Mouse (Mus musculus): ENCODE results near the gene Cmss1. TPM values are rescaled to one million over a fixed set of nuclear protein-coding genes. Genes with fewer than 3 reads are reported as not detected.

Cmss1 gene
- polyA plus RNA-seq, 1 experiment from 2014 or later: 47.9 TPM

DNA sequence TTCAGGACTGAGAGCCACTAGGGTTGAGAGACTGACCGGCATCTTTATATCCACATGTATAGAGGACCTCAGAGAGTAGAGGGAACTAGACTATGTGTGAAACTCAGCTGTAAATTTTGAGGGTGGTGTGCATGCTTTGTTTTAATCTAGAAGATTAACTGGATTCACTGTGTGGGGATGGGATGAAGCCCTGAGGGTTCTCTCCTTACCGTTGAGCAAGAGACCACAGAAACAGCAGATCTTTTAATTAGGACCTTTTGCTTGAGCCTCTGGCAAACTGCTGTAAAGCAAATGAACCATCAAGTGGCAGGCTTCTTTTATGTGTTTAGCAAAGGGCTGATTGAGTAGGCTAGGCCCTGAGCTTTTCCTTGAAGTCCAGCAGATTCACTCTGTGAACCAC lies 150.7 kb downstream of the Cmss1 start:
- H3K4me1 ChIP-seq: no peaks in the 10 kb centered on the region; the same call in 1 of the 2 replicates
- H3K9ac ChIP-seq (replicated peaks): no peak overlapping the region
- ATAC-seq (ENCODE audit: low FRiP score, low read depth): no peak
- 68% methylated on average over 2 of the region's 2 CpGs for WGBS
- H3K36me3 ChIP-seq: no peaks in the 10 kb centered on the region
- no peak overlapping the region for H3K4me2 ChIP-seq (replicated peaks)
- H3K27ac ChIP-seq (replicated peaks): no peak overlapping the region
- no peaks in the 10 kb centered on the region for H3K27me3 ChIP-seq
- H3K4me3 ChIP-seq: no peak overlapping the region
- H3K9me3 ChIP-seq: no peaks in the 10 kb centered on the region

- Histone ChIP-seq H3K9ac (replicated peaks) (no peak overlapping the region), H3K4me3 (no peak overlapping the region), H3K4me2 (replicated peaks) (no peak overlapping the region), H3K4me1 (no peaks in the 10 kb centered on the region; the same call in 1 of the 2 replicates), H3K27me3 (no peaks in the 10 kb centered on the region), H3K27ac (replicated peaks) (no peak overlapping the region), H3K9me3 (no peaks in the 10 kb centered on the region), H3K36me3 (no peaks in the 10 kb centered on the region)
- ATAC-seq (ENCODE audit: low FRiP score, low read depth): no peak
- 95% methylated on average over 3 of the region's 3 CpGs for WGBS
These were observed 151.1 kb downstream of the Cmss1 start for GRCm38 (mm10) chr16:57455573-57455972.

DNA sequence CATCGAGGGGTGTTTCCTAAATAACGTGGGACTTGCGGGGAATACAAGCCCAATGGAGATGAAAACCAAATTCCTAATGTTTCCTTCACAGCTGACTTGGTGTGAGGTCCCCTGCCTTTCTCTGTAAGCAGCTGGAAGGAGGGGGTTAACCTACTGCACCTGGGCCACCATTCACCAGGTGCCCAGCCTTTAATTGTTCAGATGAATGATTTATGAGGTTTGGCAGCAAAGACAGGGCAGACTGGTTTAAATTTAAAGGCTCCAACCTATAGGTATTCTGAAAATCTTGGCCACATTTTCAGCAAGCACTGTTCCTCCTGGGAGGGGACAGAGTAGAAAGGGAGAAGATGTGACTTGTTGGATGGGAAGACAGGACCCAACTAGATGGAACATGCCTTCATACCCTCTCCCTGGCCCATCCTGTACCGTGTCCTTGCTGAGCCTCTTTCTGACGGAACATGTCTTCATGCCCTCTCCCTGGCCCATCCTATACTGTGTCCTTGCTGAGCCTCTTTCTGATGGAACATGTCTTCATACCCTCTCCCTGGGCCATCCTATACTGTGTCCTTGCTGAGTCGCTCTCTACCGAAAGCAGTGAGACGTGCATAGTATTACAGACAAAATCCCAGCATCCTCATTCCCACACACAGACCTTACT lies 152.4 kb downstream of the Cmss1 start:
- Histone ChIP-seq H3K27me3 (no peaks in the 10 kb centered on the region), H3K36me3 (no peaks in the 10 kb centered on the region), H3K4me3 (no peak overlapping the region), H3K4me1 (no peaks in the 10 kb centered on the region; the same call in 1 of the 2 replicates), H3K27ac (replicated peaks) (no peak overlapping the region), H3K9me3 (no peaks in the 10 kb centered on the region), H3K4me2 (replicated peaks) (no peak overlapping the region), H3K9ac (replicated peaks) (no peak overlapping the region)
- ATAC-seq (ENCODE audit: low FRiP score, low read depth): no peak
- 90% methylated on average over 8 of the region's 8 CpGs for whole genome bisulfite sequencing

DNA sequence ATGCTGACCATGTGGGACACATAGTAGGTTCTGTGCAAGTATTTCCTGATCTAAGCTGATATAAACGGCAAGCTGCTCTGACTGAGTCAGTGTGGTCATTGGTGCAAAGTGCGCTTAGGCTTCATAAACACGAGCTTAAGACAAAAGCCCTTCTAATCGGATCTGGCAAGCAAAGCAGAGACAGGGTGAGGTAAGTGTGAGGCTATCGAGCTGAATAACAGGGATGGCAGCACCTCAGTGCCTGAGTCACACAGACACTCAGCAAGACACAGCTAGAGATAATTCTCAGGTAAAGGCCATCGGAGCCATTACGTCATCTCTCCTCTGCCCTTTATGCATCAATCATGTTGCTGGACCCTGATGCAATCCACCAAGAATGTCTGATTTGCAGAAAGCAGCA lies 153.7 kb downstream of the Cmss1 start:
- ATAC-seq (ENCODE audit: low FRiP score, low read depth): no peak
- Histone ChIP-seq H3K4me2 (replicated peaks) (no peak overlapping the region), H3K4me1 (no peaks in the 10 kb centered on the region; the same call in 1 of the 2 replicates), H3K36me3 (no peaks in the 10 kb centered on the region), H3K9me3 (0 out of 2 replicates have a peak, but pooled peaks cover 6% of the 10 kb centered on the region), H3K9ac (replicated peaks) (no peak overlapping the region), H3K27ac (replicated peaks) (no peak overlapping the region), H3K27me3 (no peaks in the 10 kb centered on the region), H3K4me3 (no peak overlapping the region)
- 74% methylated on average over 7 of the region's 7 CpGs for WGBS

- Histone ChIP-seq H3K4me3 (no peak overlapping the region), H3K4me1 (no peaks in the 10 kb centered on the region), H3K9ac (replicated peaks) (no peak overlapping the region), H3K9me3 (0 out of 2 replicates have a peak, but pooled peaks cover 7% of the 10 kb centered on the region), H3K27me3 (no peaks in the 10 kb centered on the region), H3K36me3 (no peaks in the 10 kb centered on the region), H3K27ac (replicated peaks) (no peak overlapping the region), H3K4me2 (replicated peaks) (no peak overlapping the region)
- ATAC-seq (ENCODE audit: low FRiP score, low read depth): no peak
- 80% methylated on average over 10 of the region's 10 CpGs for WGBS
These were observed 161.3 kb downstream of the Cmss1 start for GRCm38 (mm10) chr16:57445096-57446094.

DNA sequence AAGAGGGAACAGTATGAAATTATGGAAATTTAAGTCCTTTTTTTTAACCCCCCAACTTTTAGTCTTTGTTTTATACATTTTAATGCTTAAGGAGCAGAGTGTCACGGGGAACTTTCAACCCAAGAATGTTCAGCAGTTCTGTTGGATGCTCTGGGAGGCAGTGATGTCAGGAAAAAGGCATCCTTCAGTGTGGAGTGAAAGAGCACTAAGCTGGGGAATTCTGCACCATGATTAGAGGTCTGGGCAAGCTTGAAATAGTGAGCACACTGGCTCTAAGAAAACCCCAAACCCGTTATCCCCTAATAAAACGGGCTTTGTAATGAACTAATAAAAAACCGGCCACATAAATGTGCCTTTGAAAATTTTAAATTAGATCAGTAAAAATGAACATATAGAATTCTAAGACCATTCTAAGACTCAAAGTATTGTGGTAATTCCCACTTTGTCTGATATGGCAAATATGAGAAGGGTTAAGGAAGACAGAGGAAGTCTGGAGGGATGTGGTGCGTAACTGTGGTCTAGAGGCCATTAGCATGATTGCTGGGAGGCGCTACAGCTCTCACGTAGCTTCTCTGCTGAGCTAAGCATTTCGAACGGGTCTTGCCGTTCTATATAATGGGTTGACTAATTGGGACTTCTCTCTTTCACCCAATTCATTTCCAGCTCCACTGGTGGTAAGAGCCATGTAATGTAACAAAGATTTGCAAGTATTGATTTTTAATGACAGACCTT lies 165.8 kb downstream of the Cmss1 start:
- ATAC-seq (ENCODE audit: low FRiP score, low read depth): no peak
- H3K4me3 ChIP-seq: no peak overlapping the region
- H3K9ac ChIP-seq (replicated peaks): no peak overlapping the region
- 88% methylated on average over 10 of the region's 10 CpGs for WGBS
- H3K27ac ChIP-seq (replicated peaks): no peak overlapping the region
- no peak overlapping the region for H3K4me2 ChIP-seq (replicated peaks)
- H3K36me3 ChIP-seq: no peaks in the 10 kb centered on the region
- no peaks in the 10 kb centered on the region for H3K4me1 ChIP-seq
- no peaks in the 10 kb centered on the region for H3K27me3 ChIP-seq
- no peaks in the 10 kb centered on the region for H3K9me3 ChIP-seq

- H3K4me2 ChIP-seq (replicated peaks): no peak overlapping the region
- no peaks in the 10 kb centered on the region for H3K36me3 ChIP-seq
- no peaks in the 10 kb centered on the region for H3K27me3 ChIP-seq
- H3K4me3 ChIP-seq: no peak overlapping the region
- no peaks in the 10 kb centered on the region for H3K9me3 ChIP-seq
- WGBS: 79% methylated on average over 11 of the region's 11 CpGs
- no peak for ATAC-seq (ENCODE audit: low FRiP score, low read depth)
- no peaks in the 10 kb centered on the region for H3K4me1 ChIP-seq
- no peak overlapping the region for H3K9ac ChIP-seq (replicated peaks)
- H3K27ac ChIP-seq (replicated peaks): no peak overlapping the region
These were observed 167.5 kb downstream of the Cmss1 start for GRCm38 (mm10) chr16:57439206-57439605.

- Histone ChIP-seq H3K27ac (replicated peaks) (no peak overlapping the region), H3K36me3 (no peaks in the 10 kb centered on the region), H3K4me1 (no peaks in the 10 kb centered on the region), H3K4me3 (no peak overlapping the region), H3K9me3 (no peaks in the 10 kb centered on the region), H3K4me2 (replicated peaks) (no peak overlapping the region), H3K9ac (replicated peaks) (no peak overlapping the region), H3K27me3 (no peaks in the 10 kb centered on the region)
- no peak for ATAC-seq (ENCODE audit: low FRiP score, low read depth)
- WGBS: 86% methylated on average over 5 of the region's 5 CpGs
These were observed 168.4 kb downstream of the Cmss1 start for GRCm38 (mm10) chr16:57438288-57438685.

- no peak for ATAC-seq (ENCODE audit: low FRiP score, low read depth)
These were observed 169.0 kb downstream of the Cmss1 start for GRCm38 (mm10) chr16:57437523-57438287.

DNA sequence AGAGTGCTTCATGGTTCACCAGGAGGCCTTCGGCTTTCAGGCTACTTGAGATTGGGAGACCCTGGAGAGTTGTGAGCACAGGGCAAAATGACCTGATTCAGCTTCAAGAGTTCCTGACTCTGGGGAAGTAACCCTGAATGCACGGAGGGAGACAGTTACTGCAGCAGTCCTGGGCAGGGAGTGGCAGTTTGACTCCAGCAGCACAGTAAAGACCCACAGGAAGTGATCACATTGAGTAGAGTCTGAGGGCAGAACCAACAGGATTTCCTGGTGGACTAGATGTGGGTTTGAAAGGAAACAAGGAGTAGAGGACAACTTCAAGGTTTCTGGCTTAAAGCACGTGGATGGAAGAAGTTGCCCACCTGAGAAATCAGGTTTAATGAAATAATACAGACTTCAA lies 172.0 kb downstream of the Cmss1 start:
- H3K9ac ChIP-seq (replicated peaks): no peak overlapping the region
- no peak overlapping the region for H3K4me2 ChIP-seq (replicated peaks)
- H3K36me3 ChIP-seq: no peaks in the 10 kb centered on the region
- no peaks in the 10 kb centered on the region for H3K9me3 ChIP-seq
- no peaks in the 10 kb centered on the region for H3K27me3 ChIP-seq
- ATAC-seq (ENCODE audit: low FRiP score, low read depth): no peak
- no peaks in the 10 kb centered on the region for H3K4me1 ChIP-seq
- WGBS: 84% methylated on average over 3 of the region's 3 CpGs
- H3K4me3 ChIP-seq: no peak overlapping the region
- no peak overlapping the region for H3K27ac ChIP-seq (replicated peaks)

More at GRCm38 (mm10) chr16:57437523-57438287, 169.0 kb downstream of the Cmss1 start:
- Histone ChIP-seq H3K9ac (replicated peaks) (no peak overlapping the region), H3K4me3 (no peak overlapping the region), H3K36me3 (no peaks in the 10 kb centered on the region), H3K9me3 (no peaks in the 10 kb centered on the region), H3K27ac (replicated peaks) (no peak overlapping the region), H3K4me2 (replicated peaks) (no peak overlapping the region), H3K27me3 (no peaks in the 10 kb centered on the region), H3K4me1 (no peaks in the 10 kb centered on the region)
- WGBS: 84% methylated on average over 11 of the region's 11 CpGs

DNA sequence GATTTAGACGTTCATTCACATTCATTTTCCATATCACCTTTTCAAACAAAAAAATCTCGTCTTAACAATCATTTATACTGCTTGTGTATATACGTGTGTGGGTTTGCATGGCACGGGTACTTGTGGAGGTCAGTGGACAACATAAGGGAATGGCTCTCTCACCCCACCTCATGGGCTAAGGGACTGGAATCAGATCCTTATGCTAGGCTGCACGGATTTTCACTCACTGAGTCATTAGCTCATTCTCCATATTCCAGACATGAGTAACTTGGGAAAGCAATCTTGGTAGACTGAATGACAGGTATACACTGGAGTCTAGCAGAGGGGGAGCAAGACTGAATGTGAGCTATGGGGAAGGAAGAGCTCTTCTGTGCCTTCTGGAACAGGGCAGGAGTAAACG lies 173.0 kb downstream of the Cmss1 start:
- WGBS: 90% methylated on average over 6 of the region's 6 CpGs
- Histone ChIP-seq H3K36me3 (no peaks in the 10 kb centered on the region), H3K9me3 (no peaks in the 10 kb centered on the region), H3K27ac (replicated peaks) (no peak overlapping the region), H3K27me3 (no peaks in the 10 kb centered on the region), H3K4me1 (no peaks in the 10 kb centered on the region), H3K4me2 (replicated peaks) (no peak overlapping the region), H3K9ac (replicated peaks) (no peak overlapping the region), H3K4me3 (no peak overlapping the region)
- ATAC-seq (ENCODE audit: low FRiP score, low read depth): no peak

Data from midbrain, embryonic 12.5 days (tissue).